ENCODE assay signal across 16 mouse cellular contexts in the genomic region with DNA sequence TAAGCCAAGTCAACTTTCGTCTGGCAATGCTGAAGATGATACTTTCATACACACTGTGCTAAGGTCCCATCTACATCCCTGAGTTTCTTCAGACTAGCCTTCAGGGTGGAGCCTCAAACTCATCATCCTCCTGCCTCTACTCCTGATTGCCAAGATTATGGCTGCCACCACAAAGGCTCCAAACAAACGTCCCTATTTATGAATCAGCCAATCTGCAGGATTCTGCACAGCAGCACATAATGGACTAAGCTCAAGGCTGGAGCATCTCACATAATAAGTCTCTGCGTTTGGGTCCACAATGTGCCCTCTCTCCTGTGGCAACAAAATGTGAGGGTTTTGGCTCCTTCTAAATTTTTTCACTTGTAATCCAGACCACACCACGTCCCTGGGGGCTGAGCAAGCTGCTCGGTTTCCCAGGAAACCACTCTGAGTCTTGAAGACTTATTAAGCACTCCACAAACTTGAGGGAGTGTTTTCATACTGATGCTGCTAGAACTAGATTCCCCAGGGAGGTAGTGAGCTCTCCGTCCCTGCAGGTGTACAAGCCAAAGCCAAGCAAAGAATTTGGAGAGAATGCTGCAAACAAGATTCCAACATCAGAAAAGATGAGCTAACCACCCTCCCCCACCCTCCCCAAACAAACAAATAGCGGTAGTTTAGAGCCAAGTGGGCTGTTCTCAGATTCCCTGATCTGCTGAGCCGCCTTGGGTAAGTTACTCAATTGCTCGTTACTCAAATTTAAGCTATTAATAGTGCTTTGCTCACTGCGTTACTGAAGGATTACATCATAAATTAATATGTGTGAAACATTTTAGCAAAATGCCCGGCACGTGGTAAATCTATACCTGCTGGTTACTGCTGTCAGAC. TPM values are rescaled to one million over a fixed set of nuclear protein-coding genes. Genes with fewer than 3 reads are reported as not detected.
DNase-seq lines count a peak whose midpoint lies in the region; ATAC-seq lines count a peak whose summit lies in the region.
"Had no signal": no experiment of that assay in that cellular context is flagged by ENCODE, and none has a peak within 500 bp of the region (broad histone marks: within the 10 kb centered on the region; RNA-seq: fewer than 3 reads in every experiment).

No protein-coding gene starts in this region.

- no peak overlapping the region for H3K4me3 ChIP-seq in heart, embryonic 11.5 days (ENCODE audit: low read depth, low read length)
- H3K4me3 ChIP-seq in macrophage (ENCODE audit: inconsistent target): no peak overlapping the region
- H3K4me3 ChIP-seq: embryonic facial prominence, embryonic 15.5 days; neural tube, embryonic 12.5 days; stomach, embryonic 15.5 days had no signal

- H3K4me1 ChIP-seq in heart, embryonic 11.5 days (ENCODE audit: control insufficient read depth, insufficient read depth, low read length): peaks cover 6% of the 10 kb centered on the region; the same call in 1 of the 2 replicates
- H3K4me1 ChIP-seq: neural tube, embryonic 12.5 days; stomach, embryonic 15.5 days had no signal

- no peak overlapping the region for H3K27ac ChIP-seq in heart, embryonic 11.5 days (ENCODE audit: low read depth, low read length)
- H3K27ac ChIP-seq in macrophage: peak overlapping the region; percentile 54
- H3K27ac ChIP-seq: embryonic facial prominence, embryonic 15.5 days; neural tube, embryonic 12.5 days; stomach, embryonic 15.5 days had no signal

- DNase-seq in heart, adult 9 months (ENCODE audit: low spot score in 2 of 2): peak; percentile 37 to 56
- DNase-seq in Muller cell, postnatal 12 days (ENCODE audit: inconsistent ontology term): peak; percentile 54
- peak; percentile 75 for DNase-seq in gastrocnemius, adult 18-20 months (ENCODE audit: low spot score)
- no peak for DNase-seq in thymus, postnatal 14 days
- DNase-seq in kidney, adult 9 months: no peak
- DNase-seq: cerebellum, adult 8-10 months had no signal

- no peaks in the 10 kb centered on the region for H3K79me2 ChIP-seq in macrophage (ENCODE audit: inconsistent target)

- H3K27me3 ChIP-seq in heart, embryonic 11.5 days (ENCODE audit: control insufficient read depth, insufficient read depth, low read length): no peaks in the 10 kb centered on the region; the same call in 1 of the 2 replicates
- H3K27me3 ChIP-seq: embryonic facial prominence, embryonic 15.5 days; neural tube, embryonic 12.5 days; stomach, embryonic 15.5 days had no signal

- no peak for ATAC-seq in heart, embryonic 11.5 days (replicated peaks; ENCODE audit: insufficient number of reproducible peaks, low FRiP score, low TSS enrichment)
- ATAC-seq: intestine, postnatal 0 days had no signal

- no peak overlapping the region for H3K4me2 ChIP-seq in heart, embryonic 11.5 days
- H3K4me2 ChIP-seq: embryonic facial prominence, embryonic 15.5 days; neural tube, embryonic 12.5 days; stomach, embryonic 15.5 days had no signal

- no peaks in the 10 kb centered on the region for H3K9me3 ChIP-seq in heart, embryonic 11.5 days (replicated peaks; ENCODE audit: control insufficient read depth, low read length)
- H3K9me3 ChIP-seq: embryonic facial prominence, embryonic 15.5 days; neural tube, embryonic 12.5 days; stomach, embryonic 15.5 days had no signal

- 54% methylated on average over 12 of the region's 12 CpGs for WGBS in heart, embryonic 11.5 days (ENCODE audit: insufficient replicate concordance)
- WGBS in macrophage (ENCODE audit: missing documents): 47% methylated on average over 12 of the region's 12 CpGs

- H3K36me3 ChIP-seq in heart, embryonic 11.5 days (ENCODE audit: control insufficient read depth, insufficient read depth, low read length): no peaks in the 10 kb centered on the region
- no peaks in the 10 kb centered on the region for H3K36me3 ChIP-seq in macrophage (ENCODE audit: inconsistent target)
- H3K36me3 ChIP-seq: embryonic facial prominence, embryonic 15.5 days; neural tube, embryonic 12.5 days; stomach, embryonic 15.5 days had no signal

- no peak overlapping the region for H3K9ac ChIP-seq in heart, embryonic 11.5 days (ENCODE audit: low read depth, low read length)
- H3K9ac ChIP-seq: embryonic facial prominence, embryonic 15.5 days; neural tube, embryonic 12.5 days; stomach, embryonic 15.5 days had no signal

RNA-seq across cellular contexts. Expression of a gene that starts 21.8 kb away (rescaled TPM):
- not detected in 2 replicates for polyA plus RNA-seq in heart, embryonic 11.5 days (2014; fragmentation: Nextera tagmentation; extraction: Ambion mirVana)
- not detected for total RNA-seq in gastrocnemius, adult 18-20 months (2021)
- 1 to 10 TPM in 7 of 26 experiments, under 1 TPM in 14, not detected in 5; 0.25 to 2.4 (median 0.87) TPM for total RNA-seq in macrophage (2018; cell fraction: chromatin; rRNA removed)
- 1 to 10 TPM in 12 of 26 experiments, under 1 TPM in 14; 0.43 to 2.0 (median 0.90) TPM for total RNA-seq in macrophage (2018; cell fraction: cytosol; rRNA removed)
- 1 to 10 TPM in 14 of 26 experiments, under 1 TPM in 8, not detected in 4; 0.42 to 3.2 (median 1.1) TPM for total RNA-seq in macrophage (2018; cell fraction: nucleus; rRNA removed)
- polyA plus RNA-seq in macrophage (2018): 0.26 to 1.1 TPM (median 0.55 TPM) in 3 replicates
- total RNA-seq: adrenal gland, postnatal 36 days; hematopoietic stem cell, adult 5-6 weeks had no signal
- polyA plus RNA-seq: intestine, postnatal 0 days; large intestine, adult 2 months; liver, embryonic 16.5 days; neural tube, embryonic 12.5 days had no signal

RNA-seq across cellular contexts. Expression of a gene that starts 34.4 kb away (rescaled TPM):
- 13.0 and 15.7 TPM in 2 replicates for polyA plus RNA-seq in heart, embryonic 11.5 days (2014; fragmentation: Nextera tagmentation; extraction: Ambion mirVana)
- total RNA-seq in gastrocnemius, adult 18-20 months (2021): 1 to 10 TPM; 4.7 to 9.2 TPM
- 1,000 to 10,000 TPM in 25 of 26 experiments, 100 to 1,000 TPM in 1; 486 to 5,251 (median 2,764) TPM for total RNA-seq in macrophage (2018; cell fraction: chromatin; rRNA removed)
- total RNA-seq in macrophage (2018; cell fraction: cytosol; rRNA removed): 1,000 to 10,000 TPM; 1,654 to 2,625 (median 2,091) TPM
- 1,000 to 10,000 TPM in 25 of 26 experiments, 100 to 1,000 TPM in 1; 968 to 4,930 (median 3,847) TPM for total RNA-seq in macrophage (2018; cell fraction: nucleus; rRNA removed)
- polyA plus RNA-seq in macrophage (2018): 1,368 to 2,259 TPM (median 1,677 TPM) in 3 replicates

Comparison
In these comparisons a context has a peak if more than half of its experiments do, and no peak if none do; other contexts are left out.
1. DNase-seq: peak in heart, adult 9 months (2 of 2), Muller cell, postnatal 12 days (single experiment) and gastrocnemius, adult 18-20 months (single experiment); none in thymus, postnatal 14 days (single experiment) and kidney, adult 9 months (single experiment).
2. RNA of a gene that starts 34.4 kb away (polyA plus RNA-seq): 1,368 to 2,259 TPM in macrophage; 13.0 to 15.7 TPM in heart, embryonic 11.5 days; every median in the first group is over 10 times any median in the second.